Mouse (Mus musculus) cerebellum, postnatal 36 days (tissue): ENCODE measurements around the gene 5031439G07Rik.
"Not testable (repeated sequence)": the region's sequence is repeated elsewhere in the genome, so short reads cannot be mapped to it uniquely, and the experiment has no call there.

Experiments used
- DNase-seq, 2 experiments: peaks; one replicate each; pipeline ENCODE4 v3.0.0; 2021 to 2022; ENCODE audit warnings: mixed read lengths in 2 of 2

5031439G07Rik gene

DNA sequence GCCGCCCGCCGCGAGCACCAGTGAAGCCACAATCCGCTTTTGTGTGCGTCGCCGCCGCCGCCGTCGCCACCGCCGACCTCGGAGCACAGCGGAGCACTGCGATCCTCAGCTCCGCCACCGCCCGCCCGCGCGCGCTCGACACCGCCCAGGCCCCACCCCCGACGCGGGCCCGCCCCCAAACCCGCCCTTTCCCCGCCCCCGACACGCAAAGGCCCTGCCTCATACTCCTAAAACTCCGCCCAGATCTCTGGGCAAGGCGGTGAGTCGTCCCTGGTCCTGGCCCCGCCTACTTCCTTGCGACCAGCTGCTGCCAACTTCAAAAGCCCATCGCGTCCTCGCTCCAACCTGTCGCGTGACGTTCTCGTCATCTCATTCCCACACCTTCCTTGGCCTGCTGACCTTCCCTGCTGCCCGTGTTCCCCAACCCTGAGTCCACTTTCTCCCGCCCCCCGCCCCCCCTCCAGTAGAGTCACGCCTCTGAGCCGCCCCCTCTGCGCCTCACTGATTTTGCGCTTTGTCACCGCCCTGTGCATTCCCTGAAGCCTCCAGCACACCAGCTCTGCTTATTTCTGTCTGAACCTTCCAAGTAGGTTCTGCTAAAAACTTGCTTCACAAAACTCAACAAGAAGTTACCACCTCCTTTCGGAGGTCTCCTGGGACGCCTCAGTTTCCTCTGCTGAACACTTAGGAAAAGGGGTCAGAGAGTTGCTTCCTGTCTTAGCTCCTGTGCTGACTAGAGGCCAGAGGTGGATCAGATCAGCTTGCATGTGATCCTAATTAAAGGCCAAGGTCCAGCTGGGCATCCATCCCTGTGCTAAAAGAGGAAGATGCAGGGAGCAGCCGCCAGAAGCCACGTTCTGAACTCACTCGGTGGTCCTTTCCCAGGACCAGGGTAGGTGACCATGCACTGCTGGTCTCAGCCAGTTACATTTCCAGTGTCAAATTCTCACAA is at the start of gene 5031439G07Rik:
Gene 5031439G07Rik (minus strand): TSS at position 678 of the 952 bp plus-strand sequence.
- DNase-seq, result peak; percentile 71 to 83

GRCm38 (mm10) chr15:85037343-85037690 is 49.0 kb upstream of the 5031439G07Rik start:
- DNase-seq, result no peak

GRCm38 (mm10) chr15:85036566-85037342 is 48.4 kb upstream of the 5031439G07Rik start:
- DNase-seq, result peak; percentile 98

DNA sequence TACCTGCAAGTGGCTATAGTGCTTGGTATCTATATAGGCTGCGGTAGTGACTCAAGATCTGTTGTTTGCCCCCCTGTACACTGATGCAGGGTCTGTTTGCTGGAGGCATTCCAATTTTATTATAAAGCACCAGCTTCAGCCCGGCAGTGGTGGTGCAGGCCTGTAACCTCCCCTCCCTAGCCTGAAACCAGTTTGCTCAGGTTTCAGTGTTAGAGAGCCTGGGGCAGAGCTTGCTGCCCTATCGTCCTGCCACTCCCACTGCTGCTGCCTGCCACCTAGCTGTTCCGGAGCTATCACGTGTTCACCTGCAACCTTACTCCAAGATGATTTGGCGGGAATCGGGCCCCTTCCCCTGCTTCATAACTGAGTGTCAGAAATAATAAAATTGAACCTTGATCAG is 45.6 kb upstream of the 5031439G07Rik start:
- DNase-seq, result not testable (repeated sequence)

GRCm38 (mm10) chr15:85031866-85032265 is 43.5 kb upstream of the 5031439G07Rik start:
- DNase-seq, result no peak

DNA sequence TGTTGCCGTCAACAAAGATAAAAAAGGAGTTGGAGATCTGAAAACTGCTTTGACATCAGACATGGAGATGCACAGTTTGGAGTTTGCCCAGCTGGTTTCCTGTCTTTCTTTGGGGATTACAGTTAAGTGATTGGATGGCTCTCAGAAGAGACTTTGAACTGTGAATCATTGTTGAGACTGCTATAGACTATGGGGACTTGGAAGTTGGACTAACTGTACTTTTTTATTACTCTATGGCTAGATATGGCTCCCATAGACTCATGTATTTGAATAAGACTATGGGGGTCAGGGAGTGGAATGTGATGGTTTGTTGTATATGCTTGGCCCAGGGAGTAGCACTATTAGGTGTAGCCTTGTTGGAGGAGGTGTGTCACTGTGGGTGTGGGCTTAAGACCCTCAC is 42.3 kb upstream of the 5031439G07Rik start:
- not testable (repeated sequence) for DNase-seq

DNA sequence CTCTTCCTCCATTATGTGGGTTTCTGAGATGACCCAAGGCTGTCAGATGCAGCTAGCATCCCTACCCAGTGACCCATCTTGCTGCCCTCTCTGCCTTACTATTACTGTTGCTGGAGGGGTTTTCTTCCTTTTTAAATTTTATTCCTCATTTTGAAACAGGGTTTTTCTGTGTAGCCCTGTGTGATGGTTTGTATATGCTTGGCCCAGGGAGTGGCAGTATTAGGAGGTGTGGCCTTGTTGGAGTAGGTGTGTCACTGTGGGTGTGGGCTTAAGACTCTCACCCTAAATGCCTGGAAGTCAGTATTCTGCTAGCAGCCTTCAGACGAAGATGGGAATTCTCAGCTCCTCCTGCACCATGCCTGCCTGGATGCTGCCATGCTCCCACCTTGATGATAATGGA is 40.3 kb upstream of the 5031439G07Rik start, which contains the start of gene Fam118a:
Gene Fam118a (plus strand): TSS at position 301 of the 400 bp plus-strand sequence.
- DNase-seq, result not testable (repeated sequence)

GRCm38 (mm10) chr15:85027740-85028139 is 39.4 kb upstream of the 5031439G07Rik start:
- DNase-seq, result no peak

DNA sequence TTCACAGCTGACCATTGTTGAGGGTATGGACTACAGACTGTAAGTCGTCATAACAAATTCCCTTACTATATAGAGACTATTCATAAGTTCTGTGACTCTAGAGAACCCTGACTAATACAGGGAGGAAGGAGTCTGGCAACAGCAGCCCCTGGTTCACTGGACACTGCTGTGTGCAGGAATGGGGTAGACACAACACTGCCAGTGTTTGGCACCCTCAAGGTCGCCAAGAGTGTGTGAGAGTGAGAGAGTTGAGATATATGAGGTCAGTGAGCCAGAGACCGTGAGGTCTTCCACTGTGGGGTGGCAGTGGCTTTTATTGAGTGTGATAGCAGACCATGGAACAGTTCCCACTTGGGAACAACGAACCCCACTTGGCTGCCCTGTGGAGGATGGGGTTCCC is 37.8 kb upstream of the 5031439G07Rik start:
- DNase-seq, result no peak

- DNase-seq, result no peak
Observed at GRCm38 (mm10) chr15:85022211-85022610, 33.9 kb upstream of the 5031439G07Rik start.

- DNase-seq, result peak; percentile 43 to 58
Observed at GRCm38 (mm10) chr15:85016951-85017664, 28.8 kb upstream of the 5031439G07Rik start, which contains the start of gene Upk3a. Upk3a (plus strand) TSS chr15:85017141.

GRCm38 (mm10) chr15:85015771-85016170 is 27.4 kb upstream of the 5031439G07Rik start:
- DNase-seq, result no peak

DNA sequence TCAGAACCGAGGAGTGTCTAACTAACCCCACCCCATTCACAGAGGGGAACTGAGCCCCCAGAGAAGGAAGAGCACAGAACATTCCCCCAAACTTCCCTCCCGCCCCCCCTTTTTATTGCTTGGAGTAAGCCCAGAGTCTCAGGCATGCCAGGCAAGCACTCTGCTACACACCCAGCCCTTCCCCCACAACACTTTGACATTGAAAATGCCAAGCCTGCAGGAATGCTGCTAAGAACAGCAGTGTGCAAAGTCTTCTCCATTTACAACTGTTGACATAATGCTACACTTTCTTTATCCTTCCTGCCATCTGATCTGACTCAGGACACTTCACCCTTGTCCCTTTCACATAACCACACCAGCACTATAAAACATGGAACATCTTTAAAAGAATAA is 24.3 kb upstream of the 5031439G07Rik start:
- no peak for DNase-seq

DNA sequence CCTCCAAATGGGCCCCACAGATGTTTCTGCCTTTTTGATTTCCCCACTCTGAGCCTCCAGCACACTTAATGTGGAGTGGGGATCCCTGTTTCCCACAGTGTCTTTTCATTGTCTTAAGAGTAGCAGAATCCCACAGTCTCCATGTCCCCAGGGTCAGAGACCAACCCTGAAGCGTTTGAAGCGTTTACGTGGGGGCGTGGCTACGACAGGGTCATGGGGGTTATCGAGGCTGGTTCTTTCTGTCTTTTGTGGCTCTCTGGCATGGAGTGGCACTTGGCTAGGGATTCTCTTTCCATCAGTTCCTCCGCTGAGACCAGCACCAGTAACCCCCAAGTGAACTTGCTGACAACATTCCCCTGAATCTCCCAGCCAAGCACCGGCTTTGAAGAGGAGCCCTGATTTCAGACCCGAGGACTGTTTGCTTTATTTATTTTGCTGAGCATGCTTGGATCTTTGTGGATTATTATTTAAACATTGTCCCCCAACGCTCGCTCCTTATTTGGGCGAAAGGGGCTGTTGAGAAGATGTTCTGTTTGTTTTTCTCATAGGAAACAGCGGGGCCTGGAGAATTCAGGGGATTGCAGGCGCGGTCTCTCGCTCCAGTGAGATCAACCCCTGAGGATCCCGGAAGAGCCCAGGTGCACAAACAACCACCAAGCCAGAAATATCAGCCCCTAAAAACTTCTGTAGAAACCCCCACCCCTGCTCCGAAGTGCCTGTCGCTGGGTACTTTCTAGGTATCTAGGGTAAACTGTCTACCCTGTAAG is 23.7 kb upstream of the 5031439G07Rik start:
- DNase-seq, result no peak

GRCm38 (mm10) chr15:85009666-85010065 is 21.3 kb upstream of the 5031439G07Rik start:
- no peak for DNase-seq

- peak; percentile 81 to 84 for DNase-seq
Observed at GRCm38 (mm10) chr15:85000984-85001982, 12.9 kb upstream of the 5031439G07Rik start.

- DNase-seq, result no peak
Observed at GRCm38 (mm10) chr15:84999911-85000310, 11.6 kb upstream of the 5031439G07Rik start.

DNA sequence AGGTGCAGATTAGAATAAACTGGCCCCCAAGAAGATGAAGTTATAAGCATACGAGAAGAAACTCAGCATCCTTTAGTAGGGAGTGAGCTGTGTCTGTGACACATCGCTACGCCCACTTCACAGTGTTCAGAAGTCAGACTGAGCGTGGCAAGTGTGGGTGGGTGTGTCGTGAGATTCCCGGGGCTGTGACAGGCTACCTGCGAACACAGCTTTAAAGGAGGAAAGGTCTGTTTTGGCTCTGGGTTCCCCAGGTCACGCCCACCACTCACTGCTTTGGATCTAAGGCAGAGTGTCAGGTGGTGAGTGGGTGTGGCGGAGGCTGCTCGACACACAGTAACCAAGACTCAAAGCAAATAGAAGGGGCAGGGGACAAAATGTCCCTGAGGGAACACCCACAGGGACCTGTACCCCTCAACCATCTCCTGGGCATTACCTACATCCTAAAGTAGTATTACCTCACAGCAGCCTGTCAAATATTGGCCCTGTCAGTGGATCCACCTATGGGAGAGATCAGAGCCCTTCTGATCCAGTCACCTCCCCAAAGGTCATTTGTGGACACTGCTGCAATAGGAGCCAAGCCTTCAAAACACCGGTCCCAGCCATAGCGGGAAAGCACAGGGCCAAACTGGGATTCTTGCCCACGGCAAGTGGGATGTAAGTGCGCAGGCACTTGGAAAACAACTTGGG is 9.6 kb upstream of the 5031439G07Rik start:
- no peak for DNase-seq

GRCm38 (mm10) chr15:84995967-84996366 is 7.6 kb upstream of the 5031439G07Rik start:
- peak; percentile 38 to 55 for DNase-seq

GRCm38 (mm10) chr15:84995041-84995440 is 6.7 kb upstream of the 5031439G07Rik start:
- DNase-seq, result no peak
